In the genomic region with DNA sequence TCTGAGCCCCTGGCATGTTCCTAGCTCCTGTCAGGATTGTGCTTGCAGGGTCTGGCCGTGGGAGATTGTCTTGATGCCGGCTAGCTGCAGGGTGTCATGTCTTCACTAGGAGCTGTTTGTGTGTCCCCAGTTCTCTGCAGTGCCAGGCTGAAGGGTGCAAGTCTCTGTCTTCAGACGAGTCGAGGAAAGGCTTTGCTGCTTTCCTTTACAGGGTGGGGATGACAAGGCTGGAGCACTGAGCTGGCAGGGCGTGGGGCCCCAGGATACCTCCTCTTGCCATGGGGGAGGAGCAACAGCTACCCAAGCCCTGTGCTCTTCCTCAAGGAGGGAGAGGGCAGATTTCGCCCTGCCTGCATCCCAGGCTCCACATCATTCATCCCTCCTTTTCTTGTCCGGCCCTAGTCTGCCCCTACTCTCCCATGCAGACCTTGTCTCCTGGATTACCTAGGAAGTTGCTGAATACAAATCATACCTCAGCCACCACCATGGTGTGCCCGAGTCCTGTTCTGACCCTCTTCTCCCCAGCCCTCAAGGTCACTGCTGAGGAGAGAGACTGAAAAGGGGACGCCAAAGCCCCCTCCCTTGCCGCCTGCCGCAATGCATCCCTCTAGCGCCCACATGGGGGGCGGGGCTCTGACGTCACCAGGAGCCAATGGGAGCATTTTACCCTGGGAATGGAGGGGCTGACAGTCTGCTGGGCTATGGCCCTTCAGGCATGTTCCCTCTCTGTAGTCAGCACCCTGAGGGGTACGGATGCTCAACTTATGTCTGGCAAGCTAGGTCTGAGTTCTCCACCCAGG, we compare ENCODE assay signal across 7 mouse cellular contexts. TPM values are rescaled to one million over a fixed set of nuclear protein-coding genes. Genes with fewer than 3 reads are reported as not detected.
DNase-seq lines count a peak whose midpoint lies in the region; ATAC-seq and TF ChIP-seq lines count a peak whose summit lies in the region.

No protein-coding gene starts in this region.

- H3K27ac ChIP-seq in ES-Bruce4 (ENCODE audit: insufficient read depth, low read length): no peak overlapping the region
- peak overlapping the region; percentile 32 for H3K27ac ChIP-seq in embryonic fibroblast, embryonic 13.5 days (ENCODE audit: insufficient read depth, low read length)
- peak overlapping the region; percentile 78 for H3K27ac ChIP-seq in hindbrain, embryonic 12.5 days
- peak overlapping the region; percentile 90 for H3K27ac ChIP-seq in midbrain, postnatal 0 days (ENCODE audit: low read depth, low read length)

- H3K27me3 ChIP-seq in ES-Bruce4 (ENCODE audit: control insufficient read depth, insufficient read depth, low read length, poor library complexity, severe bottlenecking): no peaks in the 10 kb centered on the region
- H3K27me3 ChIP-seq in hindbrain, embryonic 12.5 days: peaks cover 6% of the 10 kb centered on the region; the same call in 1 of the 2 replicates
- no peaks in the 10 kb centered on the region for H3K27me3 ChIP-seq in midbrain, postnatal 0 days (ENCODE audit: insufficient read depth, low read length)

- ATAC-seq in hindbrain, embryonic 12.5 days (ENCODE audit: low FRiP score): peak; percentile 53
- peak; percentile 52 for ATAC-seq in midbrain, postnatal 0 days (ENCODE audit: low FRiP score)

- no peak for TF ChIP-seq CTCF in ES-Bruce4 (IDR thresholded peaks at IDR 0.05; ENCODE audit: low read depth, low read length)
- no peak for TF ChIP-seq CTCF in embryonic fibroblast, embryonic 13.5 days (IDR thresholded peaks at IDR 0.05; ENCODE audit: borderline replicate concordance, insufficient read depth, low read length)
- TF ChIP-seq CTCF in midbrain, postnatal 0 days (IDR thresholded peaks at IDR 0.05): peak; percentile 8; the same call in 1 of the 2 replicates

- no peaks in the 10 kb centered on the region for H3K4me1 ChIP-seq in ES-Bruce4 (ENCODE audit: control insufficient read depth, insufficient read depth, low read length)
- no peaks in the 10 kb centered on the region; the same call in 1 of the 2 replicates for H3K4me1 ChIP-seq in embryonic fibroblast, embryonic 13.5 days (ENCODE audit: control insufficient read depth, insufficient read depth, low read length)
- peaks cover 38% of the 10 kb centered on the region for H3K4me1 ChIP-seq in hindbrain, embryonic 12.5 days
- peaks cover 28% of the 10 kb centered on the region for H3K4me1 ChIP-seq in midbrain, postnatal 0 days (ENCODE audit: insufficient read depth, low read length)

- under 1% methylated on average over 15 of the region's 15 CpGs for WGBS in hindbrain, embryonic 12.5 days
- under 1% methylated on average over 15 of the region's 15 CpGs for WGBS in midbrain, postnatal 0 days

- peak overlapping the region; percentile 69 for H3K4me3 ChIP-seq in ES-Bruce4 (ENCODE audit: low read depth, low read length)
- H3K4me3 ChIP-seq in embryonic fibroblast, embryonic 13.5 days (ENCODE audit: insufficient read depth, low read length): peak overlapping the region; percentile 69
- H3K4me3 ChIP-seq in hindbrain, embryonic 12.5 days: peak overlapping the region; percentile 65
- peak overlapping the region; percentile 77 for H3K4me3 ChIP-seq in midbrain, postnatal 0 days (ENCODE audit: low read depth, low read length)

- peak overlapping the region; percentile 89 for H3K4me2 ChIP-seq in hindbrain, embryonic 12.5 days (replicated peaks)
- H3K4me2 ChIP-seq in midbrain, postnatal 0 days (ENCODE audit: low read depth, low read length, poor library complexity, severe bottlenecking): peak overlapping the region; percentile 64

- TF ChIP-seq POLR2A in ES-Bruce4 (IDR thresholded peaks at IDR 0.05; ENCODE audit: insufficient read depth, low read length): no peak
- TF ChIP-seq POLR2A in embryonic fibroblast, embryonic 13.5 days (IDR thresholded peaks at IDR 0.05; ENCODE audit: low read depth, low read length): peak; percentile 58

- peak; percentile 49 for DNase-seq in R1 (ENCODE audit: low read depth, low spot score)
- DNase-seq in left cerebral cortex, postnatal 4 days: peak; percentile 85
- DNase-seq in midbrain, postnatal 0 days (ENCODE audit: low spot score): peak; percentile 92
- no peak for DNase-seq in urinary bladder, postnatal 25 days (ENCODE audit: low spot score)

- H3K9ac ChIP-seq in ES-Bruce4 (ENCODE audit: low read depth, poor library complexity, severe bottlenecking): peak overlapping the region; percentile 28; the same call in 1 of the 2 replicates
- H3K9ac ChIP-seq in hindbrain, embryonic 12.5 days: peak overlapping the region; percentile 78
- peak overlapping the region; percentile 92 for H3K9ac ChIP-seq in midbrain, postnatal 0 days (replicated peaks; ENCODE audit: low read length, poor library complexity, severe bottlenecking)

- TF ChIP-seq EP300 in ES-Bruce4 (IDR thresholded peaks at IDR 0.05; ENCODE audit: insufficient read depth, low read depth, low read length): no peak

- H3K36me3 ChIP-seq in ES-Bruce4 (ENCODE audit: control insufficient read depth, insufficient read depth, low read length, poor library complexity, severe bottlenecking): no peaks in the 10 kb centered on the region
- H3K36me3 ChIP-seq in hindbrain, embryonic 12.5 days: peaks cover 22% of the 10 kb centered on the region
- peaks cover 26% of the 10 kb centered on the region for H3K36me3 ChIP-seq in midbrain, postnatal 0 days (ENCODE audit: insufficient read depth, low read length)

- no peaks in the 10 kb centered on the region for H3K9me3 ChIP-seq in ES-Bruce4 (replicated peaks; ENCODE audit: control insufficient read depth, insufficient read depth, low read length, poor library complexity, severe bottlenecking)
- H3K9me3 ChIP-seq in hindbrain, embryonic 12.5 days (replicated peaks): no peaks in the 10 kb centered on the region
- H3K9me3 ChIP-seq in midbrain, postnatal 0 days (ENCODE audit: low read length): no peaks in the 10 kb centered on the region

- intact Hi-C loops in left cerebral cortex, postnatal 4 days (cut with DNase I): no loop called here

RNA-seq across cellular contexts. Expression of a gene that starts 12.0 kb away (rescaled TPM):
- polyA plus RNA-seq in ES-Bruce4 (2011; ENCODE audit: insufficient read depth, insufficient read length, low read depth, missing spikeins): 68.0 and 70.4 TPM in 2 replicates
- polyA plus RNA-seq in embryonic fibroblast, embryonic 13.5 days (2011; ENCODE audit: insufficient read length, low read depth, missing spikeins): 16.8 and 20.2 TPM in 2 replicates
- 20.1 and 21.9 TPM in 2 replicates for polyA plus RNA-seq in hindbrain, embryonic 12.5 days (2016; fragmentation: Nextera tagmentation; extraction: Ambion mirVana)
- total RNA-seq in left cerebral cortex, postnatal 4 days (2021): 10 to 100 TPM; 27.9 to 28.5 TPM
- 15.7 and 23.6 TPM in 2 replicates for total RNA-seq in midbrain, postnatal 0 days (2014; rRNA removed)
- 41.8 and 44.3 TPM in 2 replicates for polyA plus RNA-seq in midbrain, postnatal 0 days (2015; fragmentation: Nextera tagmentation; extraction: Ambion mirVana)

RNA-seq across cellular contexts. Expression of a gene that starts 26.9 kb away (rescaled TPM):
- polyA plus RNA-seq in ES-Bruce4 (2011; ENCODE audit: insufficient read depth, insufficient read length, low read depth, missing spikeins): 8.8 and 13.3 TPM in 2 replicates
- 49.7 and 67.9 TPM in 2 replicates for polyA plus RNA-seq in embryonic fibroblast, embryonic 13.5 days (2011; ENCODE audit: insufficient read length, low read depth, missing spikeins)
- polyA plus RNA-seq in hindbrain, embryonic 12.5 days (2016; fragmentation: Nextera tagmentation; extraction: Ambion mirVana): 97.1 and 99.0 TPM in 2 replicates
- 100 to 1,000 TPM; 540 to 651 TPM for total RNA-seq in left cerebral cortex, postnatal 4 days (2021)
- 814 and 937 TPM in 2 replicates for total RNA-seq in midbrain, postnatal 0 days (2014; rRNA removed)
- polyA plus RNA-seq in midbrain, postnatal 0 days (2015; fragmentation: Nextera tagmentation; extraction: Ambion mirVana): 641 and 735 TPM in 2 replicates

Comparison
In these comparisons a context has a peak if more than half of its experiments do, and no peak if none do; other contexts are left out.
1. H3K9ac ChIP-seq: peak in every context shown above with its lines; median percentile 92 in midbrain, postnatal 0 days; 78 in hindbrain, embryonic 12.5 days; 28 in ES-Bruce4.